Mouse (Mus musculus) urinary bladder, adult 18-20 months (tissue): ENCODE results near the gene B230104I21Rik.

ENCODE experiments used
- DNase-seq, 2 experiments: peaks; one replicate each; pipeline ENCODE4 v3.0.0; 2022; ENCODE audit warnings: low spot score in 2 of 2, mixed read lengths in 2 of 2

B230104I21Rik gene

DNA sequence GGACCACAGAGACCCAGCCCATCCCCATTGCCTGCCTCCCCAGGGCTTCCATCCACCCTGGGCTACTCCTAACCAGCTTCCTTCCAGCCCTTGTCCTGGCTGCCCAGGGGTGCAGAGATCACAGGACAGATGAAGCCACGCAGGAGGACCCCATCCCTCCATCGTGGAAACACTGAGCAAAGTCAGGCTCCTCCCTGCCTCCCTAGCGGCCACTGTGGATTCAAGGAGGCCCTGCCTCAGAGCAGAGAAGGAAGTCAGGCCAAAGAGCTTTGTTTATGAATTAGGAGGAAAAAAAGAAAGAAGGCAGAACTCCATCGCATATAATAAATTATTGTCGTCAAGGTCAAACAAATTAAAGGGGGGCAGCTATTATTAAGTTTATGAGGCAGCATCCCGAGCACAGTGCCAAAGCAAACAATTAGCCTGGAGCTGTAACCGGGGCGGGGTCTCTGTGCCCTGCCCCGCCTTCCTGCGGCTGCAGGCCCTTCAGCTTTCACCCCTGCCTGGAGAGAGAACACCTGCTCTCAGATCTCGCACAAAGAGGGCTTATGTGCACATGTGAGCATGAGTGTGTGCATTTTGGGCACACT is 12.4 kb downstream of the B230104I21Rik start:
- no peak for DNase-seq

DNA sequence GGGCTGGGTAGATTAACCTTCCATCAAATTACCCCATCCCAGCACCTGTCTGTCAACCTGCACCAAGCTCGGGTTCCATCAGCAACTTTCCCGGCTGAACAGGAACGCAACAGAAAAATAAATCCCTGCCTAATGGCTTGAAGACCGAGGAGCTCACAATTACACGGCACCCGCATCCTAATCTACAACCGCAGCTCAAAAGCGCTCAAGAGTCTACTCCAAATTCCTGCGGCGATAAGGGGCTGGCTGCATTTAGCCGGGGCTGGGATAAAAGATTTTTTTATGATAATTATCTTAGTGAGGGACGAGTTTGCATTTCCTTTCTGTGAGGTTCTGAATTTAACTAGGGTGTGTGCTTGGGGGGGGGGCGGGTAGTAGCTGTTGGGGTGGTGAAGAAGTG is 16.3 kb downstream of the B230104I21Rik start:
- no peak for DNase-seq

DNA sequence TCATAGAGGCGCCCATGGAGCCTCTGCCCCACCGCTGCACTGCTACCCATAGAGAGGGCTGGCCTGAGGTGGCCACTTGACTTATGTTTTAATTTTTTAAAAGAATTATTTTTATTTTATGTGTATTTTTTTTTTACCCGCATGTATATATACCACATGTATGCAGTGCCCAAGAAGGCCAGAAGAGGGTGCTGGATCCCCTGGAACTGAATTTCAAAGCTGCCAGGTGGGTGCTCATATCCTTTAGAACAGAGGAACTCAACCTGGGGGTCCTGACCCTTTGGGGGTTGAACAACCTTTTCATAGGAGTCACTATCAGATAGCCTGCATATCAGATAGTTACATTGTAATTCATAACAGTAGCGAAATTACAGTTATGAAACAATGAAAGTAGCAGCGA is 19.5 kb downstream of the B230104I21Rik start:
- no peak for DNase-seq

DNA sequence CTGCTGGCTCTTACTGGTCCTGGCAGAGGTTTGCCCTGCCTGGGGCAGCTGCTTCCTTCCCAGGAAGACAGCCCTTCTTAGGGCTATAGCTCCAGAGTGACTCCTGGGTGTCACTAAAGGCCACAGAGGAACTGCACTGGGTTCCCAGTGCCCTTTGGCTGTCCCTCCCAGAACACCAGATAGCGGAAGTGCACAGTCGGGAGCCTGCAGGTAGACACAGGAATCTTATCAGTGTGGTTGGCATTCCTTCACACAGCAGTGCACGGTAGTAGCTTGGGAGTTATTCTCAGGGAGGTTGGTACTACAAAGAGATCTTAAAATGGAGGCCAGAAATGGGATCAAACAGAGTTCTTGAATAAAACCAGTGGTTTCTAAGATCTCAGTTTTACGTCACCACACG is 22.4 kb downstream of the B230104I21Rik start:
- DNase-seq, result no peak

DNA sequence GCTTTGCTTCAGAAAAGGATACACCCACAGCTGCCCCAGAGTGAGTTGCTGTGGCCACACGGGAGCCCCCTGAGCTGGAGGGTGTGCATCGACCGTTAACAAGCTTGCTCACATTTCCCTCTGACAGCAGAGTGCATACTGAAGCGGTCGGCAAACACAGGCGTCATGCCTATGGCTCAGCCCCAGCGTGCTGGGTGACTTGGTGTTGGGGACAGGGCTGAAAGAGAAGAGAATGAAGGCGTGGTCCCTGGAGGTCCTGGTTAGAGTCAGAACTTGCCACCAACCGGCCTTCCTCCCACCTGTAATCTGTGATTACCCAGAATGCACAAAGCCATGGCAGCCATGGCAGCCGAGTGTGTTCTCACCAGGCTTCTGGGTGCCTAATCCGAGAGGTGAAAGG is 22.9 kb downstream of the B230104I21Rik start:
- no peak for DNase-seq

DNA sequence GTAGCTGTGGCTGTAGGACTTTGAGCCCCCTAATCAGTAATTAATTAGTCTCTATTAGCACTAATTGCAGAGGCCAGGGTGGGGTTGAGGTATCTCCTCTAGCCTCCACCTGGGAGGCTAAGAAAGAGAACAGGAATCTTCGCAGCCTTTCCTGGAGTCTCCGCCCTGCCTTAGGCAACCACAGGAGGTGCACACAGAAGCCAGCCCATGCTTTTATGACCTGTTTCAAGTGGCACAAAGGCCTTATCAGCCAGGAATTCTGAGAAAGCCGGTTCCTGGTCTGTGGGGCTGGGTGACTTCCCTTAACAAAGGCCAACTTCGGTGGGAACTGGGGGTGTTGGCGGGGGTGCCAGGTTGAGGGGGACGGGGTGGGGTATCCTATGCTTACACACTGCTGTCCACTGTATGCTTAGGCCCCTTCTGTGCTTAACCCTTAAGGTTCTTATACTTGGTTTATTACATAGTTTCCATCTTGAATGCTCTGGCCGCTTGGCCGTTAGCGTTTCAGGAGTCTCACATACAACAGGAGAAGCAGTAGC is 23.9 kb downstream of the B230104I21Rik start:
- DNase-seq, result no peak

DNA sequence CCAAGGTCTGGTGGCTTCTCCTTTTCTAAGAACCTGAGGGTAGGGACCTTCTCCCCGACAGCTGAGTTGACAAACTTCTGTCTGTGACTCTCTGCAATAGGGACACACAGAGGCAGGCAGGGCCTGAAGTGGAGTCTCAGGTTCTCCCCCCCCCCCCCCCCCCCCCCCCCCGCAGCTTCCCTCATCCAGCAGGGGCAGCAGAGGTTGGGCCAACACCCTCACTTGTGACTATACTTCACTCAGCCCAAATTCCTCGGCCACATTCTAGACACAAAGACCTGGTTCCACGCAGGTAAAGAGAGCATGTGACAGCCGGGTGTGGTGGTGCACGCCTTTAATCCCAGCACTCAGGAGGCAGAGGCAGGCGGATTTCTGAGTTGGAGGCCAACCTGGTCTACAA is 24.5 kb downstream of the B230104I21Rik start:
- DNase-seq, result no peak

DNA sequence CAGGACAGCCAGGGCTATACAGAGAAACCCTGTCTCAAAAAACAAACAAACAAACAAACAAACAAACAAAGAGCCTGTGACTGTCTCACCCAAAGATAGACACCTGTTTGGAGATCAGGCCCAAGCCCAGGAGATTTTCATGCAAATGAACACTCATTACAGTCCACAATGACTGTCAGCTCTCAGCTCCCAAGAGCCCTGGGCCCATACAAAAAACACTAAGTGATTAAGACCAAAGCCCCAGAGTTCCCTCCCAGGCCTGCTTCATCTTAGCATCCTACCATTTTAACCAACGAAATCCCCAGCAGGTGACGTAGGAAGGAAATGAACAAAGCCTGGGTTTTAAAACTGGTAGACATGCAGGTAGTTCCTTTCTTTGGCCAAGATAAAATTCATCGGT is 24.9 kb downstream of the B230104I21Rik start:
- no peak for DNase-seq

DNA sequence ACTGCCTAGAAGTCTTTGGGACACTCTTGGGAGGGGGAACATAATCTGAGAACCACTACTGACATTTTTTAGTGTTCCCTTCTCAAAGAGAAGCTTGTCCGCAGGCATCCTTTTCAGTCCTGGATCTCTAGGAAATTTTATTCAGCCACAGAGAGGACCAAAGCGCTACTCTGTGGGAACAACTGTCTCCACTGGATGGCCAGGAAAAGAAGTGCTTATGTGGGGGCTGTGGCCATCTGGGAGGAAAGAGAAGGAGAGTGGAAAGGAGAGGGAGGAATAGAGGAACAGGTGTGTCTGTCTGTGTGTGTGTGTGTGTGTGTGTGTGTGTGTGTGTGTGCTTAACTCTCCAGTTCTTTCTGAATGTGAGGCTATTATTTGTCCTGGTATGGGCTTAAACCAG is 28.8 kb downstream of the B230104I21Rik start:
- DNase-seq, result no peak

DNA sequence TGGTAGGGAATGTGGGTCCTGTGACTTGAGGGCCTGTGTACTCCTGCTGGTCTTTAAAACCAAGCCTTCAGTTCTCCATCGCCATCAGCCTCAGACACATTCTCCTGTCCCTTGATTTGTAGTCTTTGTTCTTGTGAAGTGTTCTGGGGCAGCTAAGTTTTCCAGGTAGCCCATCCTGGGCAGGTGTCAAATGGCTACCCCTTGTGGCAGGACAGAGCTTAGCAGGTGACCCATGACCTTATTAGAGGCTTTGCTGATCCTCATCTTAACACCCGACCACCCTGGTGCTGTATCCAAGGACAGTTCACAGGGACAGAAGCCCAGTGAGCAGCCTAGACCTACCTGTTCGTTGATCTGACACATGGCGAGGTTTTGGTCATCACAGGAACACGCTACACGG is 30.9 kb downstream of the B230104I21Rik start:
- no peak for DNase-seq

DNA sequence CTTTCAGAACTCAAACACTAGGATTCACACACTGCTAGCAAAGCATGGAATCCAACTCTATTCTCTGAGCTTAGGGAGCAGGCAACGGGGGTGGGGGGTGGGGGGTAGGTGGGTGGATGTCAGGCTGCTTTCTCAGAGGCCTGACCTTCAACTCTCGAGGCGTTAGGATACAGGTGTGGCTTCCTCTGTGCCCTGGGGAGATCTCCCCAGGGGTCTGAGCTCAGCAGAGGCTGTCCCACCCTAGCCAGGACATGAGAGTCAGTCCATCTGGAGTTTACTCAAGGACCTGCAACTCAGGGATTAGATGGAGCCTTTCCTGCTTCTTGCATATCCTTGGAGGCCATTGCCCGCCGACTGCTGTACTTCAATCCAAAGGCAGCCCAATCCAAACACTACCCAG is 33.2 kb downstream of the B230104I21Rik start:
- no peak for DNase-seq

DNA sequence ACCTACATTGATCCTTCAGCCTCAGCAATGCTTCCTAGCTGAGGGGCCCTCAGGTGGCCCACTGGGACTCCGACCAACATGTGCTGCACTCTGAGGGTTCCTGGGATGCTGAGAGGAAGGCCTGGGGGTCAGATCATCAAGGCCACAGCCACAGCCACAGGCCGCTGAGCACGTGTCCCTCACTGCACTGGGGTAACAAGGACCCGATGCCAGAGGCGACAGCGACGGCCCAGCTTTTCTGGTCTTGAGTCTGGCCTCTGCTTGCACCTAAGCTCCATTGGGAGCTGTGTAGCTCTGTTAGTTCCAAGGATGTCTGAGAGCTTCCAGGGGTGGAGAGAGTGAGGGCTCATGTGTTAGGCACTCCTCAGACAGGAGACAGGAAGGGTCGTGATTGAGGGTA is 34.9 kb downstream of the B230104I21Rik start:
- DNase-seq, result no peak

DNA sequence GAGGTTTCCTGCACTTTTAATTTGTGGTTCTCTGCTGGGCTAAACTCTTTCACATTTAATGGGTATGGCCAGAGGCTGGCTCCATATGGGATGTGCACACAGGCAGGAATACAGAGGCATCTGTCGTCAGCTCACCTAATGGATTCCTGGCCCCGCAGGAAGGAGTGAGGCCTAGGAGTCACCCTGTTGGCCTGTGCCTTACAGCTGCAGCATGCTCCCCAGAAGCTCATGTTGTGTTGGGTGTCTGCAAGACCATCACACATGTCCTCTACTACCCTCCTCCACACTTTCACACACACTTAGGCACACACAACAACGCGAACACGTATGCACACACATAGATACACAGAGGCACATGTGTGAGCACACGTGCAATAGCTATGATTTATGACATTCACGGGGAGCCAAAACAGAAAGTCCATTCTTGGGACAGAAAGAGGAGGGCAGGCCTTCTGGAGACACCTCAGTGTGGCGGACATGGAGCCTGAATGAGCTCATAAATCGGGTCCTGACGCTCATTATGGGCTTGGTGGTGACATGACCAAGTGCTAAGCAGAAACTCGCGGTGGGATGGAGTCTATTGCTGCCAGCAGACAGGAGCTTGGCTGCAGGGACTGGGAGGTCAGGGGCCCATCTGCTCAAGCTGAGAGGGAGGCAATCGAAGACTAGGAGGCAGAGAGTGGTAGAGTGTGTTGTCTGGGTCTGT is 35.8 kb downstream of the B230104I21Rik start:
- no peak for DNase-seq

DNA sequence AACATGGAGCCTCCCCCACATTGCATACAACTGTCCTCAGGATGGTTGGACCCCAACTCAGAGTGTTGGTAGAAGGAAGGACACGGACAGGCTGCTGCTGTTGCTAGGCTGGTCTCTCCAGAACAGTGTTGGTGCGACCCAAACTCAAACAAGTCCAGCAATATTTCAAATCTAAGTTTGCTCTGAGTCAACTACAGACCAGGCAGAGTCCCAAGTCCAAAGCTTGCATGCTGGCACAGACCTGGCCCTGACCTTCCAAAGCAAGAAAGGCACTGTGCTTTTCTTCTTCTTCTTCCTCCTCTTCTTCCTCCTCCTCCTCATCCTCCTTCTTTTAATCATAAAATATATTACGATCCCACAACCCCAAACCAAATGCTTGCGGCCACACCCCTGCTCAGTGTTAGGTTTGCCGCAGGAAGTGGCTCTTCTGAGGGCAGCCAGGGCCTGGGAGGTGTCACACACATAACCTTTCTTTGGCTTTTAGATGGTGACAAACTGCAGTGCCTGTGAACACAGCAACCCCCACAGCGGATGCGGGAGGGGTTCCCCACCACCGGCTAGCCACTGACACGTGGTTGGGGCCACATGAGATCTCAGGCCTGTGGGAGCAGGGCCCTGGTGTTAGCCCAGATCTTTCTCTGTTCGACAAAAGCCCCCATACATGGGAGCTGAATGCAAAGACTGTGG is 40.2 kb downstream of the B230104I21Rik start:
- no peak for DNase-seq

DNA sequence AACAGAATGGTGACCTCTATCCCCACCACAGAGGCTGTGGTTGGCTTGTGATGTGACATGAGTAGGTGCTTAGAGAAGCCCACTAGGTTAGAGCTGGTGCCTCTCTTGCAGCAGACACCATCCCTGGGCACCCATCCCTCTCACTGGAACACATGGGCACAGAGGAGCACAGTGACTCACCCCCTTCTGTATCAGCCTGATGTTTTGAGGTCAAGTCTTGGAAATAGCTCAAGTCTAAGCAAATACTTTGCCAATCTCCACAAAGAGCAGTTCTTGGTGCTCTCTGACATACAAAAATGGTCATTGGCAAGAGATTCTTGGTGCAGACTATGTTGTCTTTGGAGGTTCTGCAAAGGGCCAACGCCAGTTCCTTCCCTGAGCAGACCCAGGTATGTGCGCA is 42.9 kb downstream of the B230104I21Rik start:
- DNase-seq, result no peak

DNA sequence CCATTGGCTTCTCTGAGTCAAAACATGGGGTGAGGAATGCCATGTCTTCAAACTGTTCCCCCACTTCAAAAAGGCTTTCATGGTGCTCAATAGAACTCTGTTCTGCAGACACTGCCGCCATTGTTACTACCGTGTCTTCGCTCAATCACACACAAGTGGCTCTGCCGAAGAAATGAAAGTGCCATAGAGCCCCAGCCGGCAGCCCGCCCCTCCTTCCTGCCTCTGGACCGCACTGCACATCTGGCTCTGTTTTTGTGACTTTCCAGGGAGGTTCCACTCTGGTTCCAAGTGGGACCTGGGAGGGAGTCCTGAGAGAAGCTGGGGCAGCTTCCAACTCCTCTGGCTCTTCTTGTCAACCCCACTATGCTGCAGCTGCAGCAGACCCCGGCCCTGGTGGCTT is 49.3 kb downstream of the B230104I21Rik start:
- DNase-seq, result no peak

DNA sequence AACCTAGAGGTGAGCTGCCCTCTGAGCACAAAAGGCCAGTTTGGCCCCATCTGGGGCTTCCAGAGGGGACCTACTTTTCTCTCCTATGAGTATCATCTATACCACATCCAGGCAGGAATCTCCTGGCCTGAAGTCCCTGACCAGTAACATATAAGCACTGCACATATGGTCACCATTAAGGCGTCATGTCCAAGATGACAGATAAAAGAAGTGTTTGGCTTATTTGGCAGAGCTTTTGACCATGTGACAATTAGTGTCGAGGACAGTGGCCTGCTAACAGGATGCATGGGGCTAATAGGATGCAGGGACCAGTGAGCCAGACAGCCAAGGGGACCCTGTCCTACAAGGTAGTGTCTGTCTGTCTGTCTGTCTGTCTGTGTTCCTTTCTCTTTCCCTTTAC is 50.0 kb downstream of the B230104I21Rik start:
- no peak for DNase-seq

DNA sequence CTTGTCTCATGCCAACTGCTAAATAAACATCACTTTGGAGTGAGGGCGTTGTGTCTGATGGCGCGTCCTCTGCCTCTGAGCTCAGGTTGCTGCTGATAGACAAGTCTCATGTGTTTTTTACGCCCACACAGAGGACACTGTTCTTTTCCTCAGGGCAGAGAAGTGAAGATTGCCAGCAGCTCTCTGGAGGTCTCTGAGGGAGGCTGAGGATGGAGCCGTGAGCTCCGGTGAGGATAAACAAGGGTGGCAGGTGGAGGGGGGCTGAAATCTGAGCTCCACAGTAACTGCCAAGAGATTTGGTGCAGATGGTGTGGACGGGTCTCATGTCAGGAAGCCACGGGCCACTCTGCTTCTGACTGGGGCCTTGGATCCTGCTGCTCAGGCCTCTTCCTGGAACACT is 50.9 kb downstream of the B230104I21Rik start:
- no peak for DNase-seq

DNA sequence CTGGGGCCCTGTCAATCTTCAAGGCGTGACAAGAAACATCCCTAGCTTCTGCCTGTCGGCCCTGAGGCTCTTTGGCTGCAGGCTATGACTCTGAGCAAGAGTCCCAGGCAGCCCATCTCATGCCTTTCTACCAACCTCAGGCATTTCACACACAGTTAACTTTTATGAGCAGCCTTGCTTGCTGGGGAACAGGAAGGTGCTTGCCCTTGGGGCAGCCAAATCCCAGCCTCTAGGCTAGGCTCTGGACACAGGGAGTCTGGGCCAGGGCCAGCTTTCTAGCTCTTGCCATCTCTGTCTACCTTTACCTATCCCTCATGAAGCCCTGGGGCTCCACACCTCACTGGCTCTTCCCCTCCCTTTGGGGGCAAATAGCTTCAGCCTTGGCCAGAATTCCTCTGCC is 53.7 kb downstream of the B230104I21Rik start:
- DNase-seq, result no peak

DNA sequence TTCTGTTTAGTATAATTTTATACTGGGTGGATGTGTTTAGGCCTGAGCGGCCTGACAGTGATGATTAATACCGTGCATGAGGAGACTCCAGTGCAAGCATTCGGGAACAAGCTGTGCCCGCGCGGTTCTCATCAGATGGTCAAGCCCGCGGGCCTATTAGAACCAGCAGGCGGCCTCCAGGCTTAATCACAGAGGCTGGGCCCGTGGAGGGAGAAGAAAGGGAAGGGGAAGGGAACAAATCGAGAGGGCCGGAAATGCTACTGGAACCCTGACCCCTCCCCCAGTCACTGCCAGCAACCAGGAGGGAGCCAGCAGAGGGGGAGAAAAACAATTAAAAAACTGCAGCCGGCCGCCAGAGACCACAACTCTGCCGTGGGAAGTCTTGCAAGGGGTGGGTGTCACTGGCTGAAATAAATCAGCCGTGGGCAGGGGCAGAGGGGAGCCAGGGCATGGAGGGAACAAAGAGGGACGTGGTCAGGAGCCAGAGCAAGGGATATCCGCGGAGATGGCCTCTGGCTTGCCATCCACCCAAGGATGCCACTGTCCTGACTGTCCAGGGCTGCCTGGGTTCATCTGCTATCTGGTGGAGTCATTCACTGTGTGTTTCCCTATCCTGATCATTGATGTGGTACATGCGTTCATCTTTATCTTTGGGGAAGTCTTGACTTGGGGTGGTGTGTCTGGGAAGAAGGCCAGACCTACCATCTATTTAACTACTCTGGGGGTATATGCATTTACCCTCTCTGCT is 54.6 kb downstream of the B230104I21Rik start:
- DNase-seq, result no peak

DNA sequence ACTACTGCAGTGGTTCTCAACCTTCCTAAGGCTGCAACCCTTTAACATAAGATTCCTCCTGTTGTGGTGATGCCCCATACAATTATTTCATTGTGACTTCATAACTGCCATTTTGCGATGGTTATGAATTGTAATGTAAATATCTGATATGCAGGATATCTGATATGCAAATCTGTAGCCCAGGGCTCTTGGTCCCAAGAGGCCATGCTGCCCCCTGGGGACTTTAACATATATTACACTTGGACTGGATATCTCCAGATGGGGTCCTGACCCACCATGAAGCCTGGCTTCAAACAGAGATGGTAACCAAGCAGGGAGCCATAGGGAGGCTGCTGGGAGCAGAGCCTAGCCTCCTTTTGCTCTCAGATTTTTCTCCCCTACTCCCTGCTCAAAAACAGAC is 56.7 kb downstream of the B230104I21Rik start:
- DNase-seq, result no peak
